Mouse (Mus musculus) Muller cell, postnatal 12 days (primary cell): ENCODE data around the gene Rflna.

ENCODE experiments used
- DNase-seq: peaks from one replicate; pipeline ENCODE4 v3.0.0-alpha.2; 2015; ENCODE audit errors: inconsistent ontology term

Rflna gene

DNA sequence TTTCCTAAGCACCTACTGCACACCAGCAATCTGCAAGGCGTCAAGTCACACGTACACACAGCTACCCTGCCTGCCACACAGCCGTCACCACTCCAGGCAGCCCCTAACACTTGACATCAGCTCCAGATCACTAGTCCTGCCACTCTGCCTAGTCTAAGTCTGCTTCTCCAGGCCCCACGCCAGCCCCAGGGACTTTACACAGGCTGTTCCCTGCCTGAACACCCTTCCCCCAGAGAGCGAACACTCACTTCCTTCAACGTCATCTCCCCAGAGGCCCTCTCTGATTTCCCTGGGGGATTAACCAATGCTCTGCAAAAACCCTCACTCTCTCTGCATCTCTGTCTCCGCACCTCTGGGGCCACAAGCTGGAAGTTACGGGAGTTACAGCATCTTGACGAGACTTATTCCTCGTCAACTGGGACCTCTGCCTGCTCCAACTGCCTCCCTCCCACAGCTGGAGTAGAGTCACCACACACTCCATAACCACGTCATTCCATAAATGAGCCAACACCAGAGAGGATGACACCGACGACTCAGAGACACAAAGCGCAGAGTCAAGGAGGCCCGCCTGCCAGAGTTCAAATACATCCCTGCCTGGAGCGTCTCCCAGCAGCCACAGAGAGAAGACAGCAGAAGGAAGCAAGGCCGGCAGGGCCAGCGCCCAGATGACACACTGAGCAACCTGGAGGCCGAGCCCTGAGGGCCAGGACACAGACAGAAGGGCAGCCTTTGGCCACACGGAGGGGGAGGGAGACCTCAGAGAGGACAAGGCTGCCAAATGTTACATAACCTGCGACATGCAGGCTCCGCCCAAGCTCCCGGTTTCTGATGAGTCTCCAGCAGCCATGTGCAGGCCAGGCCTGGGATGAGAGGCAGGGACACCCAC, 49.8 kb downstream of the Rflna start:
- DNase-seq, result peak; percentile 93

DNA sequence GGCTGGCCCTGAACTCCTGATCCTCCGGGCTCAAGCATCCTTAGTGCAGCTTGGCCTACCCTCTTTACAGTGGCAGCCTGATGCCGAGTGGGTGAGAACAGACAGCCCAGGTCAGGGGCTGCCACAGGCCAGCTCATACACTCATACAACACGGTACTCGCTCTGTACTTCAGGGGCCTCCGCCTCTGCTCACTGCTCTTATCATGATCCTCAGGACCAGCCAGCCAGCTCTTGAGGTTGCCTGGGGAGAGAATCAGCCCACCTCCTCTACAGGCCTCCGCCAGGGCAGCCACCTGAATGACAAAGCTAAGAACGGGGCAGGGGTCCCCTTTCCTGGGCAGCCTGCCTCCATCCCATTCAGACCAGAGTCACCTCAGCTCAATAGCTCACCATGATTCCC, 50.6 kb downstream of the Rflna start:
- no peak for DNase-seq

DNA sequence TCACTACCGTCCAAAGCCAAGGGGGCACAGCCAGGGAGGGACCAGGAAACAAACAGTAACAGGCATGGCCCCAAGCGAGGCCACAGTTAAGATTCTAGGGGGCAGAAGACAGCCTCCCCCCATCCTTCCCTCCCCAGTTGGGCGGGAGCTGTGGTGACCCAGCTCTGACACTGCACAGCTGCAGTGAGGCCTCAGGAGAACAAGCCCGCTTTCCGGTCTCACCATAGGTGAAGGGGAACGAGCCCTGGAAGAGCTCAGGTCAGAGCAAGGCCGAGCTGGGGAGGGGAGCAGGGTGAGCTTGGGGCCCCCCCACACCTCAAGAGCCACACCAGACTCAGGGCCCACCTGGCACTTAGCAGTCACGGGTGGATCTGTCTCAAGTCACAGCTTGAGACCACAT, 52.9 kb downstream of the Rflna start:
- no peak for DNase-seq

DNA sequence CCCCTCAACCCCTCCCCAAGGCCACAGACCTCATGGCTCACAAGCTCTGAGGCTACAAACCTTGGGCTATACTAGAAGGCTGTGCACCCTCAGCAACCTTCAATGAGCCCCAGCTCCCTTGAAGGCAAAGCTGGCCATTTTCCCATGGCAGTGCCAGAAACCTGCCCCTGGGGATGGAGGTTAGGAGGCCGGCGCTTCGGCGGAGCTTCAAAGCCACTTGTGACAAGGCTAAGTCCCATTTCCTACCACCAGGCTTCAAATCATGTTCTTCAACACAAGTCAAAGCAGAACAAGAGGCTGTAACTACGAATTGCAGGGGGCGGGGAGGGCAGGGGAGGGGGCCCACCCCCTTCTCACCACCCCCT, 53.3 kb downstream of the Rflna start:
- DNase-seq, result no peak

DNA sequence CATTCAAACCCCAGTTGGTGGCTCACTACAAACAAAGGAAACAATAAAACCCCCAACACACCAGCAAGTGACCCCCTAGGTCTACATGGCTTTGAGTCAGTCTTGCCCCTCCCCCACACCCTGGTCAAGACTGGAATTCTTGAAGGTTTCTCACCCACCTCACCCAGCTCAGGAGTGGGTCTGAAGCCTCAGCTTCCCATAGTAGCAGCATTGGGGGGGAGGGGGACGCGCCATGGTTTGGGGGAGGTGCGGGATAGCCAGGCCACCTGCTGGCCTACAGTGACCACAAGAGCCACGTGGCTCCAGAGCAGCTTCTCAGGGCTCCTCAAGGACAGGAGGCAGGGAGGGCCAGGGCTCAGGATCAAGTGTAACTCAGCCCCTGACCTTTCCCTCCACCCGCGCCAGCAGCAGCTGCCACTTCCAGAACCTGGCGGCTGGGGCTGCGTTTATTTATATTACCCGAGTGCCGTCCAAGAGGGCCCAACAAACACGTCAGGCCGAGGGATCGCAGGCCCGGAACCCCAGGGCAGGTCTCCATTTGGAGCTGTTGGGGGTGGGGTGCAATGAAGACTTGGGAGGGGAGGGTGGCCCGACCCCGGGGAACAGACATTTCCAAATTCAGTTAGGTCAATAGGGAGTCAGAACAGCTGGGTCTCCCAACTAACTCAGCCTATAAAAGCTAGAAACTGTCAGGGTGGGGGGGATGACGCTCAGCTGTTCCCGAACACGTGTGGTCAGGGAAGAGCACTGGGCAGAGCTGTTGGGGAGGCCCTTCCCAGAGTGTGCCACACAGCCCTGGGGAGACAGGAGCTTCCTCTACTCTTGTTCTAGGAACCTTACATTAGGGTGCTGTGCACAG, 53.9 kb downstream of the Rflna start:
- DNase-seq, result peak; percentile 70

DNA sequence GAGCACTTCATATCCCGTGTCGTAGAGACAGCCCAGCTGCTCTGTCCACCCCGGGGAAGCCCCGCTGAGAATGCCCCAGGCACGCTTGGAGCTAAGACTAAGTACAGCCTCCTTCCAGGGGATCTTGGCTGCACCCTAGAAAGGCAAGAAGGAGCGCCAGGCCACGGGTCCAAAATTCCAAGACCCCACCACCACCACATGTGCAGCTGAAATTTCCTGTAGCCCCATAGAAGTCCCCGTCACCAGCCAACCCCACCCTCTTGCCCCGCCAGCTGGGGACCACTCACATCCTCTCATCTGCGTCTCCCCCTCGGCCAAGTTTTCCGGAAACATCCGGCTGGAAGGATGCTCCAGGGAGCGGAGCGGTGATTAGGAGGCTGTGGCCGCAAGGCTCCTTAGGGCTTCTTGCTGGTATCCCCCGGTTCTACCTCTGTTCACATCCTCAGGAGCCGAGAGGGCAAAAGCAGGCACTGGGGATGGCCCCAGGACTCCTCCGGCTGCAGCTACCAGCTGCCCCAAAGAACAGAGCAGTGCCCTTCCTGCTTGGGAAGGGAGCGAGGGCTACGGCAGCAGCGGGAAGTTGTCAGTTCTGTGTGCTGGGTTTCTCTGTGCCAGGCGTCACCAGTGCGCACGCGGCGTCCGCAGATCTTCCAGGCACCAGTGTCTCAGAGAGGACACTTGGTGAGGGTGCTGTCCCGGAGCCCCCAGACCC, 54.7 kb downstream of the Rflna start:
- no peak for DNase-seq

DNA sequence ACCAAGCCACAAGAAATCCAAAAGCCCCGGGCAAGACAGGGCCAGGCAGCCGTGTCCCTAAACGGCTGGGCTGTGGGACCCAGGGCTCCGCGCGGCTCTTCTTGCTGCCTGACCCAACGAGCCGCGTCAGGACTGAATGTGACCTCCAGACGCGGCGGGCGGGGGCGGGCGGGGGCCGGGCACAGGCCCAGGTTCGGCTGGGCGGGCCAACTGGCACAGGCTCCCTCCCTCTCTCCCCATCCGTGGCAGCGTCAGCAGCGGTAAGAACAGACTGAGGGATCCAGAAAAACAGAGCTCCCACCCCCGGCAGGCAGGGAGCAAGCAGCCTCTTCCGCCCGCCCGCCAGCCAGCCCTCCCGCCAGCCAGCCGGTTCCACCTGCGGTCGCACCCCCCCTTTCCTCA, 55.2 kb downstream of the Rflna start:
- DNase-seq, result peak; percentile 97
